Mouse (Mus musculus): ENCODE results near the gene Rnf166. TPM values are rescaled to one million over a fixed set of nuclear protein-coding genes. Genes with fewer than 3 reads are reported as not detected.

The Rnf166 gene
- polyA plus RNA-seq, 1 experiment, result 36.3 TPM

GRCm38 (mm10) chr8:122470691-122471090, 5.2 kb downstream of the Rnf166 start:
- H3ac ChIP-seq (ENCODE audit: control insufficient read depth, insufficient read length), result no peak overlapping the region
- no peaks in the 10 kb centered on the region for H3K27me3 ChIP-seq (ENCODE audit: control insufficient read depth, insufficient read depth, insufficient read length)
- H3K4me3 ChIP-seq, result no peak overlapping the region
- H3K36me3 ChIP-seq (ENCODE audit: control insufficient read depth, insufficient read depth), result peaks cover 14% of the 10 kb centered on the region
- no peak for TF ChIP-seq CEBPB (IDR thresholded peaks at IDR 0.05; ENCODE audit: insufficient read depth, poor library complexity, severe bottlenecking)
- no peak for TF ChIP-seq MYOG (IDR thresholded peaks at IDR 0.05; ENCODE audit: control insufficient read depth in 1 of 3, insufficient read depth in 1 of 3, insufficient read length in 2 of 3, low read depth in 2 of 3)
- no peak for TF ChIP-seq TCF12 (IDR thresholded peaks at IDR 0.05; ENCODE audit: insufficient read depth, poor library complexity, severe bottlenecking)
- TF ChIP-seq MYOD1 (IDR thresholded peaks at IDR 0.05; ENCODE audit: control insufficient read depth in 1 of 3, insufficient read length in 2 of 3, low read depth in 2 of 3), result no peak
- no peak for TF ChIP-seq REST (IDR thresholded peaks at IDR 0.05; ENCODE audit: insufficient read depth, insufficient read length)
- no peak for TF ChIP-seq USF1 (IDR thresholded peaks at IDR 0.05; ENCODE audit: low read depth)
- TF ChIP-seq POLR2AphosphoS2 (IDR thresholded peaks at IDR 0.05; ENCODE audit: insufficient read length, low read depth), result no peak
- no peak for TF ChIP-seq MAX (IDR thresholded peaks at IDR 0.05; ENCODE audit: low read depth)
- TF ChIP-seq POLR2A (IDR thresholded peaks at IDR 0.05; ENCODE audit: insufficient read length, low read depth), result no peak
- TF ChIP-seq E2F4 (IDR thresholded peaks at IDR 0.05; ENCODE audit: insufficient read depth), result no peak
- no peak for TF ChIP-seq SRF (IDR thresholded peaks at IDR 0.05; ENCODE audit: control insufficient read depth, insufficient read length, low read depth)
- no peak for TF ChIP-seq TCF3 (IDR thresholded peaks at IDR 0.05; ENCODE audit: insufficient read length, low read depth)
- H3K79me2 ChIP-seq (ENCODE audit: control insufficient read depth, insufficient read depth), result peaks cover 15% of the 10 kb centered on the region
- no peak overlapping the region for H3K4me2 ChIP-seq (ENCODE audit: low read depth)

- H3K4me2 ChIP-seq (ENCODE audit: low read depth), result no peak overlapping the region
- H3K4me3 ChIP-seq, result no peak overlapping the region
- TF ChIP-seq SRF (IDR thresholded peaks at IDR 0.05; ENCODE audit: control insufficient read depth, insufficient read length, low read depth) (no peak), POLR2AphosphoS2 (IDR thresholded peaks at IDR 0.05; ENCODE audit: insufficient read length, low read depth) (no peak), MYOD1 (IDR thresholded peaks at IDR 0.05; ENCODE audit: control insufficient read depth in 1 of 3, insufficient read length in 2 of 3, low read depth in 2 of 3) (no peak), CEBPB (IDR thresholded peaks at IDR 0.05; ENCODE audit: insufficient read depth, poor library complexity, severe bottlenecking) (no peak), MAX (IDR thresholded peaks at IDR 0.05; ENCODE audit: low read depth) (no peak), TCF3 (IDR thresholded peaks at IDR 0.05; ENCODE audit: insufficient read length, low read depth) (no peak)
- no peak overlapping the region for H3ac ChIP-seq (ENCODE audit: control insufficient read depth, insufficient read length)
- H3K36me3 ChIP-seq (ENCODE audit: control insufficient read depth, insufficient read depth), result peaks cover 14% of the 10 kb centered on the region
- H3K27me3 ChIP-seq (ENCODE audit: control insufficient read depth, insufficient read depth, insufficient read length), result no peaks in the 10 kb centered on the region
- peaks cover 11% of the 10 kb centered on the region for H3K79me2 ChIP-seq (ENCODE audit: control insufficient read depth, insufficient read depth)
Measured at GRCm38 (mm10) chr8:122469965-122470364, 5.9 kb downstream of the Rnf166 start.

DNA sequence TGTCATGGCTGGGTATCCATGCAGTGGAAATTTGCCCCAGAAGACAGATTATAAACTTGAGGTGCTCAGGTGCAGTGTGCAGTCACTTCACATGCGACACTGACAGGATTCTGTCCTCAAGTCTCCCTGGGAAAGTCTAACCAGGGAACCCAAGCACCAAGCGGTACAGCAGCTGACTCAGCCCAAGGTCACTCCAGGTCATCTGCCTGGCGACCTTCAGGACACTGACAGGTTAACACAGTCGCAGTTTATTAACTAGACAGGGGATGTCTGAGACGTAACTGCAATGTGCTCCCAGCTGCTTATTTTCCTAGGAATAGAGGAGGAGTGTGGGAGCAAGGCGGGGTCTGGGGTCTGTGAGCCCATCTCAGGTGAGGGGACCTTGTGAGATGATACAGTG, 6.5 kb downstream of the Rnf166 start:
- Histone ChIP-seq H3K4me3 (no peak overlapping the region), H3K4me2 (ENCODE audit: low read depth) (no peak overlapping the region), H3K27me3 (ENCODE audit: control insufficient read depth, insufficient read depth, insufficient read length) (no peaks in the 10 kb centered on the region), H3K79me2 (ENCODE audit: control insufficient read depth, insufficient read depth) (peaks cover 5% of the 10 kb centered on the region), H3K36me3 (ENCODE audit: control insufficient read depth, insufficient read depth) (peaks cover 14% of the 10 kb centered on the region), H3ac (ENCODE audit: control insufficient read depth, insufficient read length) (no peak overlapping the region)
- TF ChIP-seq TCF3 (IDR thresholded peaks at IDR 0.05; ENCODE audit: insufficient read length, low read depth), result no peak
- no peak for TF ChIP-seq REST (IDR thresholded peaks at IDR 0.05; ENCODE audit: insufficient read depth, insufficient read length)
- no peak for TF ChIP-seq MAX (IDR thresholded peaks at IDR 0.05; ENCODE audit: low read depth)
- no peak for TF ChIP-seq SRF (IDR thresholded peaks at IDR 0.05; ENCODE audit: control insufficient read depth, insufficient read length, low read depth)
- TF ChIP-seq MYOD1 (IDR thresholded peaks at IDR 0.05; ENCODE audit: control insufficient read depth in 1 of 3, insufficient read length in 2 of 3, low read depth in 2 of 3), result no peak
- TF ChIP-seq TCF12 (IDR thresholded peaks at IDR 0.05; ENCODE audit: insufficient read depth, poor library complexity, severe bottlenecking), result no peak

DNA sequence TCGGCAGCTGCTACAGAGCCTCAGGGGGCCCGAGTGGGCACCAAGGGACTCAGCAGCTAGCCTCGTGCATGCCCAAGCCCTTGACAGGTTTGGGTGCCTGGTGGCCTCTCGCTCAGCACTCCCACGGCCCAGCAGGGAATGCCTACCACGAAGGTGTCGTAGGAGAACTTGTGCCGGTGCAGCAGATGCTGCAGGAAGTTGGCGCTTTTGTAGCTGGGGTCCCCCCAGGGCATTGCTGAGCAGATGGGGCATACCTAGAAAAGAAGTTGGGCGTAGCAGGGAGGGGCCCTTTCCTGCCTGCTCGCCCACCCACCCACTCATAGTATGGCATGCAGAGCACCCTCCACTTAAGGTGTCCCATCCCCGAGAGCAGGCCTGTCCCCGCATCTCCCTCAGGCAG, 8.0 kb downstream of the Rnf166 start:
- Histone ChIP-seq H3K27me3 (ENCODE audit: control insufficient read depth, insufficient read depth, insufficient read length) (no peaks in the 10 kb centered on the region), H3K36me3 (ENCODE audit: control insufficient read depth, insufficient read depth) (peaks cover 9% of the 10 kb centered on the region), H3K4me2 (ENCODE audit: low read depth) (no peak overlapping the region), H3K79me2 (ENCODE audit: control insufficient read depth, insufficient read depth) (no peaks in the 10 kb centered on the region), H3ac (ENCODE audit: control insufficient read depth, insufficient read length) (no peak overlapping the region), H3K4me3 (no peak overlapping the region)
- TF ChIP-seq MYOD1 (IDR thresholded peaks at IDR 0.05; ENCODE audit: control insufficient read depth in 1 of 3, insufficient read length in 2 of 3, low read depth in 2 of 3) (no peak), SRF (IDR thresholded peaks at IDR 0.05; ENCODE audit: control insufficient read depth, insufficient read length, low read depth) (no peak), CEBPB (IDR thresholded peaks at IDR 0.05; ENCODE audit: insufficient read depth, poor library complexity, severe bottlenecking) (no peak), POLR2A (IDR thresholded peaks at IDR 0.05; ENCODE audit: insufficient read length, low read depth) (no peak), MYOG (IDR thresholded peaks at IDR 0.05; ENCODE audit: control insufficient read depth in 1 of 3, insufficient read depth in 1 of 3, insufficient read length in 2 of 3, low read depth in 2 of 3) (no peak), USF1 (IDR thresholded peaks at IDR 0.05; ENCODE audit: low read depth) (no peak), POLR2AphosphoS2 (IDR thresholded peaks at IDR 0.05; ENCODE audit: insufficient read length, low read depth) (no peak), TCF12 (IDR thresholded peaks at IDR 0.05; ENCODE audit: insufficient read depth, poor library complexity, severe bottlenecking) (no peak), REST (IDR thresholded peaks at IDR 0.05; ENCODE audit: insufficient read depth, insufficient read length) (no peak), TCF3 (IDR thresholded peaks at IDR 0.05; ENCODE audit: insufficient read length, low read depth) (no peak), E2F4 (IDR thresholded peaks at IDR 0.05; ENCODE audit: insufficient read depth) (no peak), MAX (IDR thresholded peaks at IDR 0.05; ENCODE audit: low read depth) (no peak)

- H3K27me3 ChIP-seq (ENCODE audit: control insufficient read depth, insufficient read depth, insufficient read length), result no peaks in the 10 kb centered on the region
- H3K79me2 ChIP-seq (ENCODE audit: control insufficient read depth, insufficient read depth), result no peaks in the 10 kb centered on the region
- TF ChIP-seq E2F4 (IDR thresholded peaks at IDR 0.05; ENCODE audit: insufficient read depth) (no peak), POLR2AphosphoS2 (IDR thresholded peaks at IDR 0.05; ENCODE audit: insufficient read length, low read depth) (peak; percentile 17)
- no peak overlapping the region for H3K4me2 ChIP-seq (ENCODE audit: low read depth)
- no peak overlapping the region for H3ac ChIP-seq (ENCODE audit: control insufficient read depth, insufficient read length)
- no peak overlapping the region for H3K4me3 ChIP-seq
- H3K36me3 ChIP-seq (ENCODE audit: control insufficient read depth, insufficient read depth), result peaks cover 9% of the 10 kb centered on the region
Measured at GRCm38 (mm10) chr8:122464985-122465384, 10.9 kb downstream of the Rnf166 start.

Measured in myocyte (in vitro differentiated cells).